Mouse (Mus musculus): ENCODE data around the gene Hist1h3c. TPM values are rescaled to one million over a fixed set of nuclear protein-coding genes. Genes with fewer than 3 reads are reported as not detected.

Hist1h3c gene
- polyA plus RNA-seq, 1 experiment from 2014 or later = 8.4 TPM

- under 1% methylated on average over 16 of the region's 36 CpGs for WGBS
- Histone ChIP-seq H3K36me3 (ENCODE audit: control insufficient read depth, insufficient read depth, low read length) (no peaks in the 10 kb centered on the region), H3K9ac (replicated peaks; ENCODE audit: low read depth, low read length) (peak overlapping the region; percentile 57), H3K27me3 (ENCODE audit: control insufficient read depth, insufficient read depth, low read length) (no peaks in the 10 kb centered on the region), H3K9me3 (ENCODE audit: control insufficient read depth, low read depth, low read length) (no peaks in the 10 kb centered on the region), H3K4me3 (ENCODE audit: low read depth, low read length) (peak overlapping the region; percentile 35), H3K4me1 (ENCODE audit: control insufficient read depth, insufficient read depth, low read length) (peaks cover 18% of the 10 kb centered on the region), H3K4me2 (replicated peaks; ENCODE audit: low read depth, low read length) (peak overlapping the region; percentile 71), H3K27ac (ENCODE audit: low read length) (peak overlapping the region; percentile 82)
- ATAC-seq (ENCODE audit: insufficient number of reproducible peaks, insufficient read depth, low FRiP score, low read depth) = no peak
Measured at GRCm38 (mm10) chr13:23744421-23745380, 701 bp downstream of the Hist1h3c start.

GRCm38 (mm10) chr13:23743963-23744362 is 1.4 kb downstream of the Hist1h3c start:
- Histone ChIP-seq H3K4me1 (ENCODE audit: control insufficient read depth, insufficient read depth, low read length) (peaks cover 20% of the 10 kb centered on the region), H3K9me3 (ENCODE audit: control insufficient read depth, low read depth, low read length) (no peaks in the 10 kb centered on the region), H3K27me3 (ENCODE audit: control insufficient read depth, insufficient read depth, low read length) (no peaks in the 10 kb centered on the region), H3K9ac (replicated peaks; ENCODE audit: low read depth, low read length) (no peak overlapping the region), H3K36me3 (ENCODE audit: control insufficient read depth, insufficient read depth, low read length) (no peaks in the 10 kb centered on the region), H3K4me3 (ENCODE audit: low read depth, low read length) (peak overlapping the region; percentile 35), H3K27ac (ENCODE audit: low read length) (peak overlapping the region; percentile 82), H3K4me2 (replicated peaks; ENCODE audit: low read depth, low read length) (peak overlapping the region; percentile 71)
- no peak for ATAC-seq (ENCODE audit: insufficient number of reproducible peaks, insufficient read depth, low FRiP score, low read depth)
- WGBS = 31% methylated on average over 4 of the region's 4 CpGs

DNA sequence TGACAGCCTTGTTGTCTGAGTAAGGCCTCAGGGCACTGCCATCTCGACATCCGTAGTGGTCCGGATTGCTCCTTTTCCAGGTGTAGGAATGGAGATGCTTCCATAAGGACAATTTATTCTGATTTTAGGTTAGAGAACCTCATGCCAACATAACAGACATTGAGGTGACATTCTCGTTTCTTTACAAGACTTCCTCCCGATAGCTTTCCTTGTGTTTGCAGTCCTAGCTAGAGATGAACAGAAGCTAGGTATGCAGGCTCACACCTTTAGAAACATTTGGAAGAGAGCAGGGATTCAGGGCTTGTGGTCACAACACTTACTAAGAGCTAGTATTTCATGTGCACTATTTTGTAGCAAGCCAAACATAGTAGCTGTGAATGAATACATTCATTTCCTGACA is 2.2 kb downstream of the Hist1h3c start:
- WGBS = 79% methylated on average over 5 of the region's 5 CpGs

DNA sequence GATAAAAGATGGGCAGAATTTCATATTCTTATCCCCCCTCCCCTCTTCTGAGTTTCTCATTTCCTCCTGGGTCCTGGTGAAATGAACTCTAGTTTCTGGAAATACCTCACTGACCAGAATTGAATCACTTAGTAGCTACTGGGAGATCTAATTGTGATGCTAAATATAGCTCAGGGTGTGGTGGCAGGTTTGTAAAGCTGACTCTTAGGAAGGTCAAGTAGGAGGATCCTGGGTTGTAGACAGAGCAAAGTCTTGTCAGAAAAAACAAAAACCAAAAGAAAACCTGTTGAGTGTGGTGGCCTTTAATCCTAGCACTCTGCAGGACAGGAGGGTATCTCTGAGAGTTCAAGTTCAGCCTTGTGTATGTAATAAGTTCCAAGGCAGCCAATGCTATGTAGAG is 3.4 kb downstream of the Hist1h3c start:
- no peak overlapping the region for H3K9ac ChIP-seq (replicated peaks; ENCODE audit: low read depth, low read length)
- H3K4me3 ChIP-seq (ENCODE audit: low read depth, low read length) = no peak overlapping the region
- no peak overlapping the region for H3K4me2 ChIP-seq (replicated peaks; ENCODE audit: low read depth, low read length)
- peaks cover 17% of the 10 kb centered on the region; the same call in 1 of the 2 replicates for H3K4me1 ChIP-seq (ENCODE audit: control insufficient read depth, insufficient read depth, low read length)
- no peak overlapping the region for H3K27ac ChIP-seq (ENCODE audit: low read length)
- no peak for ATAC-seq (ENCODE audit: insufficient number of reproducible peaks, insufficient read depth, low FRiP score, low read depth)
- H3K27me3 ChIP-seq (ENCODE audit: control insufficient read depth, insufficient read depth, low read length) = no peaks in the 10 kb centered on the region
- H3K9me3 ChIP-seq (ENCODE audit: control insufficient read depth, low read depth, low read length) = no peaks in the 10 kb centered on the region
- no peaks in the 10 kb centered on the region for H3K36me3 ChIP-seq (ENCODE audit: control insufficient read depth, insufficient read depth, low read length)

More for the DNA sequence above, 2.2 kb downstream of the Hist1h3c start:
- no peak overlapping the region for H3K9ac ChIP-seq (replicated peaks; ENCODE audit: low read depth, low read length)
- no peaks in the 10 kb centered on the region for H3K36me3 ChIP-seq (ENCODE audit: control insufficient read depth, insufficient read depth, low read length)
- no peaks in the 10 kb centered on the region for H3K9me3 ChIP-seq (ENCODE audit: control insufficient read depth, low read depth, low read length)
- ATAC-seq (ENCODE audit: insufficient number of reproducible peaks, insufficient read depth, low FRiP score, low read depth) = no peak
- no peak overlapping the region for H3K4me3 ChIP-seq (ENCODE audit: low read depth, low read length)
- no peak overlapping the region for H3K27ac ChIP-seq (ENCODE audit: low read length)
- H3K4me1 ChIP-seq (ENCODE audit: control insufficient read depth, insufficient read depth, low read length) = peaks cover 16% of the 10 kb centered on the region
- no peak overlapping the region for H3K4me2 ChIP-seq (replicated peaks; ENCODE audit: low read depth, low read length)
- H3K27me3 ChIP-seq (ENCODE audit: control insufficient read depth, insufficient read depth, low read length) = no peaks in the 10 kb centered on the region

DNA sequence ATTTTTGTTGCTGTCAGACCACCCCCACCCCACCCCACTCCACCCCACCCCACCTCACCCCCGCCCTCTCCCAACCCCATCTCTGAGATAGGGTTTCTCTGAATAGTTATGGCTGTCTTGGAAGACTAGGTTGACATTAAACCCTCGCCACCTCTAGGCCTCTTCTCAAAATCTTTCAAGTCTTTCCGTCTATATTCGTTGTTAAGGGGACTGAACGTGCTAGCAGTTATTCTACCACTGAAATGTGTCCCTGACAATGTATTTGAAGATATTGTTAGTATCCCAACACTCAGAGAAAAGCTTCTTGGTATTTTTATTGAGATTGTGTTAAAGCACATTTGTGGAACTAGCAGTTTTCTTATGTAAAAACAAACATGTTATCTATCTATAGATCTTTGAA is 4.5 kb downstream of the Hist1h3c start:
- WGBS = 49% methylated on average over 5 of the region's 5 CpGs
- no peaks in the 10 kb centered on the region for H3K36me3 ChIP-seq (ENCODE audit: control insufficient read depth, insufficient read depth, low read length)
- H3K4me3 ChIP-seq (ENCODE audit: low read depth, low read length) = peak overlapping the region; percentile 63
- H3K9ac ChIP-seq (replicated peaks; ENCODE audit: low read depth, low read length) = peak overlapping the region; percentile 92; the same call in 1 of the 2 replicates
- H3K4me1 ChIP-seq (ENCODE audit: control insufficient read depth, insufficient read depth, low read length) = peaks cover 17% of the 10 kb centered on the region; the same call in 1 of the 2 replicates
- H3K9me3 ChIP-seq (ENCODE audit: control insufficient read depth, low read depth, low read length) = no peaks in the 10 kb centered on the region
- H3K27me3 ChIP-seq (ENCODE audit: control insufficient read depth, insufficient read depth, low read length) = no peaks in the 10 kb centered on the region
- H3K4me2 ChIP-seq (replicated peaks; ENCODE audit: low read depth, low read length) = peak overlapping the region; percentile 91
- no peak overlapping the region; the same call in 1 of the 2 replicates for H3K27ac ChIP-seq (ENCODE audit: low read length)
- ATAC-seq (ENCODE audit: insufficient number of reproducible peaks, insufficient read depth, low FRiP score, low read depth) = no peak

- H3K9ac ChIP-seq (replicated peaks; ENCODE audit: low read depth, low read length) = peak overlapping the region; percentile 92
- 15% methylated on average over 13 of the region's 13 CpGs for WGBS
- H3K27ac ChIP-seq (ENCODE audit: low read length) = peak overlapping the region; percentile 99
- peak overlapping the region; percentile 91 for H3K4me2 ChIP-seq (replicated peaks; ENCODE audit: low read depth, low read length)
- H3K4me3 ChIP-seq (ENCODE audit: low read depth, low read length) = peak overlapping the region; percentile 63
- H3K27me3 ChIP-seq (ENCODE audit: control insufficient read depth, insufficient read depth, low read length) = no peaks in the 10 kb centered on the region
- no peaks in the 10 kb centered on the region for H3K9me3 ChIP-seq (ENCODE audit: control insufficient read depth, low read depth, low read length)
- no peak for ATAC-seq (ENCODE audit: insufficient number of reproducible peaks, insufficient read depth, low FRiP score, low read depth)
- no peaks in the 10 kb centered on the region for H3K36me3 ChIP-seq (ENCODE audit: control insufficient read depth, insufficient read depth, low read length)
- H3K4me1 ChIP-seq (ENCODE audit: control insufficient read depth, insufficient read depth, low read length) = peaks cover 17% of the 10 kb centered on the region; the same call in 1 of the 2 replicates
Measured at GRCm38 (mm10) chr13:23740256-23740840, 5.1 kb downstream of the Hist1h3c start.

DNA sequence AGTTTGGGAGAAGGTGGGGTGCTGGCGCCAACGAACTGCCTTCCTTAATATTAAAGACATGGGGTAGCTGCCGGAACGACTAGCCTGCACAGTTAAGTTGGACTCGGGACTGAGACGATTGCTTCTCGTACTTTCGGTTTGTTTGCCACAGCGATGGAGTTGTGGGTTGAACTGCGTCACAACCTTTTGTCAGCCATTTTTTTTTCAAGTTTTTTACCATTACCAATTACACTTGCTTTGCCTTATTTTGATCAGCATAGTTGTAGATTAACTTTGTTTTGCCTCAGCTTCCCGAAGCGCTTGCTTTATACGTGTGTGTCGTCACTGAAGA is 5.5 kb downstream of the Hist1h3c start:
- ATAC-seq (ENCODE audit: insufficient number of reproducible peaks, insufficient read depth, low FRiP score, low read depth) = no peak; the same call in 1 of the 2 replicates
- H3K9me3 ChIP-seq (ENCODE audit: control insufficient read depth, low read depth, low read length) = no peaks in the 10 kb centered on the region
- H3K27me3 ChIP-seq (ENCODE audit: control insufficient read depth, insufficient read depth, low read length) = no peaks in the 10 kb centered on the region
- H3K9ac ChIP-seq (replicated peaks; ENCODE audit: low read depth, low read length) = peak overlapping the region; percentile 92
- WGBS = under 1% methylated on average over 14 of the region's 14 CpGs
- peak overlapping the region; percentile 63 for H3K4me3 ChIP-seq (ENCODE audit: low read depth, low read length)
- H3K4me1 ChIP-seq (ENCODE audit: control insufficient read depth, insufficient read depth, low read length) = peaks cover 17% of the 10 kb centered on the region; the same call in 1 of the 2 replicates
- peak overlapping the region; percentile 91 for H3K4me2 ChIP-seq (replicated peaks; ENCODE audit: low read depth, low read length)
- peak overlapping the region; percentile 99 for H3K27ac ChIP-seq (ENCODE audit: low read length)
- no peaks in the 10 kb centered on the region for H3K36me3 ChIP-seq (ENCODE audit: control insufficient read depth, insufficient read depth, low read length)

- no peaks in the 10 kb centered on the region for H3K27me3 ChIP-seq (ENCODE audit: control insufficient read depth, insufficient read depth, low read length)
- peak overlapping the region; percentile 99 for H3K27ac ChIP-seq (ENCODE audit: low read length)
- peak overlapping the region; percentile 91 for H3K4me2 ChIP-seq (replicated peaks; ENCODE audit: low read depth, low read length)
- peak overlapping the region; percentile 92 for H3K9ac ChIP-seq (replicated peaks; ENCODE audit: low read depth, low read length)
- peak overlapping the region; percentile 63 for H3K4me3 ChIP-seq (ENCODE audit: low read depth, low read length)
- H3K4me1 ChIP-seq (ENCODE audit: control insufficient read depth, insufficient read depth, low read length) = peaks cover 17% of the 10 kb centered on the region; the same call in 1 of the 2 replicates
- no peaks in the 10 kb centered on the region for H3K9me3 ChIP-seq (ENCODE audit: control insufficient read depth, low read depth, low read length)
- under 1% methylated on average over 39 of the region's 39 CpGs for whole genome bisulfite sequencing
- H3K36me3 ChIP-seq (ENCODE audit: control insufficient read depth, insufficient read depth, low read length) = no peaks in the 10 kb centered on the region
- peak; percentile 92 for ATAC-seq (ENCODE audit: insufficient number of reproducible peaks, insufficient read depth, low FRiP score, low read depth)
Measured at GRCm38 (mm10) chr13:23739069-23739921, 6.1 kb downstream of the Hist1h3c start.
